Mouse (Mus musculus): ENCODE measurements around the gene Slc22a14. TPM values are rescaled to one million over a fixed set of nuclear protein-coding genes. Genes with fewer than 3 reads are reported as not detected.
A peak's percentile ranks its signal among the peaks of the same experiment; 100 is the strongest.
"Not testable (repeated sequence)": the region's sequence is repeated elsewhere in the genome, so short reads cannot be mapped to it uniquely, and the experiment has no call there.

Gene Slc22a14
- polyA plus RNA-seq, 1 experiment from 2014 or later: 0.08 TPM

- Histone ChIP-seq H3K27me3 (replicated peaks) (no peaks in the 10 kb centered on the region), H3K9ac (no peak overlapping the region), H3K9me3 (no peaks in the 10 kb centered on the region), H3K4me2 (no peak overlapping the region), H3K27ac (no peak overlapping the region), H3K4me1 (no peaks in the 10 kb centered on the region), H3K36me3 (peaks cover 3% of the 10 kb centered on the region), H3K4me3 (replicated peaks) (no peak overlapping the region)
- no peak for ATAC-seq (ENCODE audit: insufficient read depth, low FRiP score, low read depth)
- WGBS: 92% methylated on average over 5 of the region's 5 CpGs
Measured at GRCm38 (mm10) chr9:119278031-119278430, 87.3 kb downstream of the Slc22a14 start.

- no peak overlapping the region for H3K9ac ChIP-seq
- no peaks in the 10 kb centered on the region for H3K4me1 ChIP-seq
- H3K36me3 ChIP-seq: peaks cover 3% of the 10 kb centered on the region
- H3K9me3 ChIP-seq: no peaks in the 10 kb centered on the region
- no peak overlapping the region for H3K27ac ChIP-seq
- H3K4me3 ChIP-seq (replicated peaks): no peak overlapping the region
- WGBS: 87% methylated on average over 7 of the region's 7 CpGs
- no peak overlapping the region for H3K4me2 ChIP-seq
- no peaks in the 10 kb centered on the region for H3K27me3 ChIP-seq (replicated peaks)
- ATAC-seq (ENCODE audit: insufficient read depth, low FRiP score, low read depth): no peak
Measured at GRCm38 (mm10) chr9:119276321-119276720, 89.0 kb downstream of the Slc22a14 start.

- 90% methylated on average over 5 of the region's 5 CpGs for WGBS
- H3K27me3 ChIP-seq (replicated peaks); H3K9me3 ChIP-seq; H3K4me1 ChIP-seq; H3K9ac ChIP-seq; H3K27ac ChIP-seq; H3K4me2 ChIP-seq; H3K4me3 ChIP-seq (replicated peaks); H3K36me3 ChIP-seq; ATAC-seq (ENCODE audit: insufficient read depth, low FRiP score, low read depth): not testable (repeated sequence)
Measured at GRCm38 (mm10) chr9:119274814-119275213, 90.5 kb downstream of the Slc22a14 start.

- H3K9me3 ChIP-seq: no peaks in the 10 kb centered on the region
- ATAC-seq (ENCODE audit: insufficient read depth, low FRiP score, low read depth): peak; percentile 56
- WGBS: 73% methylated on average over 4 of the region's 4 CpGs
- H3K27ac ChIP-seq: no peak overlapping the region
- H3K9ac ChIP-seq: no peak overlapping the region
- no peaks in the 10 kb centered on the region for H3K4me1 ChIP-seq
- H3K4me2 ChIP-seq: no peak overlapping the region
- no peaks in the 10 kb centered on the region for H3K27me3 ChIP-seq (replicated peaks)
- H3K36me3 ChIP-seq: peaks cover 11% of the 10 kb centered on the region; the same call in 1 of the 2 replicates
- H3K4me3 ChIP-seq (replicated peaks): no peak overlapping the region
Measured at GRCm38 (mm10) chr9:119271496-119271895, 93.9 kb downstream of the Slc22a14 start.

GRCm38 (mm10) chr9:119268588-119269145, 96.7 kb downstream of the Slc22a14 start:
- 90% methylated on average over 11 of the region's 11 CpGs for WGBS

GRCm38 (mm10) chr9:119268120-119268519, 97.2 kb downstream of the Slc22a14 start:
- no peaks in the 10 kb centered on the region for H3K9me3 ChIP-seq
- no peak overlapping the region for H3K4me2 ChIP-seq
- H3K4me1 ChIP-seq: no peaks in the 10 kb centered on the region
- no peak for ATAC-seq (ENCODE audit: insufficient read depth, low FRiP score, low read depth)
- H3K36me3 ChIP-seq: peaks cover 14% of the 10 kb centered on the region
- H3K27me3 ChIP-seq (replicated peaks): no peaks in the 10 kb centered on the region
- no peak overlapping the region for H3K4me3 ChIP-seq (replicated peaks)
- no peak overlapping the region for H3K9ac ChIP-seq
- WGBS: 79% methylated on average over 6 of the region's 6 CpGs
- H3K27ac ChIP-seq: no peak overlapping the region

More at GRCm38 (mm10) chr9:119268588-119269145, 96.7 kb downstream of the Slc22a14 start:
- Histone ChIP-seq H3K9me3 (no peaks in the 10 kb centered on the region), H3K36me3 (peaks cover 14% of the 10 kb centered on the region), H3K4me1 (no peaks in the 10 kb centered on the region), H3K27ac (no peak overlapping the region), H3K4me3 (replicated peaks) (no peak overlapping the region), H3K9ac (no peak overlapping the region), H3K27me3 (replicated peaks) (no peaks in the 10 kb centered on the region), H3K4me2 (no peak overlapping the region)
- ATAC-seq (ENCODE audit: insufficient read depth, low FRiP score, low read depth): no peak

GRCm38 (mm10) chr9:119266121-119266395, 99.3 kb downstream of the Slc22a14 start:
- not testable (repeated sequence) for H3K9me3 ChIP-seq; H3K4me1 ChIP-seq; H3K27me3 ChIP-seq (replicated peaks); ATAC-seq (ENCODE audit: insufficient read depth, low FRiP score, low read depth); H3K9ac ChIP-seq; H3K27ac ChIP-seq; H3K4me2 ChIP-seq; H3K4me3 ChIP-seq (replicated peaks)
- 91% methylated on average over 5 of the region's 5 CpGs for WGBS
- peaks cover 14% of the 10 kb centered on the region; the same call in 1 of the 2 replicates for H3K36me3 ChIP-seq

GRCm38 (mm10) chr9:119265373-119266120, 99.8 kb downstream of the Slc22a14 start:
- not testable (repeated sequence) for H3K4me1 ChIP-seq; H3K27me3 ChIP-seq (replicated peaks); H3K27ac ChIP-seq; H3K4me2 ChIP-seq; H3K9ac ChIP-seq; ATAC-seq (ENCODE audit: insufficient read depth, low FRiP score, low read depth); H3K4me3 ChIP-seq (replicated peaks); H3K9me3 ChIP-seq
- H3K36me3 ChIP-seq: peaks cover 14% of the 10 kb centered on the region; the same call in 1 of the 2 replicates
- 55% methylated on average over 1 of the region's 1 CpGs for WGBS

- Histone ChIP-seq H3K4me2 (no peak overlapping the region), H3K27ac (no peak overlapping the region), H3K27me3 (replicated peaks) (no peaks in the 10 kb centered on the region), H3K36me3 (peaks cover 12% of the 10 kb centered on the region; the same call in 1 of the 2 replicates), H3K4me1 (no peaks in the 10 kb centered on the region), H3K9me3 (no peaks in the 10 kb centered on the region), H3K4me3 (replicated peaks) (no peak overlapping the region), H3K9ac (no peak overlapping the region)
- 86% methylated on average over 4 of the region's 4 CpGs for WGBS
- no peak for ATAC-seq (ENCODE audit: insufficient read depth, low FRiP score, low read depth)
Measured at GRCm38 (mm10) chr9:119263067-119263466, 102.3 kb downstream of the Slc22a14 start.

- ATAC-seq (ENCODE audit: insufficient read depth, low FRiP score, low read depth): no peak
- Histone ChIP-seq H3K4me1 (no peaks in the 10 kb centered on the region), H3K9ac (no peak overlapping the region), H3K9me3 (no peaks in the 10 kb centered on the region), H3K27me3 (replicated peaks) (no peaks in the 10 kb centered on the region), H3K27ac (no peak overlapping the region), H3K36me3 (peaks cover 7% of the 10 kb centered on the region; the same call in 1 of the 2 replicates), H3K4me3 (replicated peaks) (no peak overlapping the region), H3K4me2 (no peak overlapping the region)
- WGBS: 96% methylated on average over 2 of the region's 2 CpGs
Measured at GRCm38 (mm10) chr9:119260825-119261224, 104.5 kb downstream of the Slc22a14 start.

GRCm38 (mm10) chr9:119258785-119259184, 106.6 kb downstream of the Slc22a14 start:
- peaks cover 7% of the 10 kb centered on the region for H3K36me3 ChIP-seq
- no peak for ATAC-seq (ENCODE audit: insufficient read depth, low FRiP score, low read depth)
- H3K4me2 ChIP-seq: no peak overlapping the region

GRCm38 (mm10) chr9:119258128-119258527, 107.2 kb downstream of the Slc22a14 start:
- Histone ChIP-seq H3K36me3 (peaks cover 7% of the 10 kb centered on the region), H3K27me3 (replicated peaks) (no peaks in the 10 kb centered on the region), H3K4me1 (no peaks in the 10 kb centered on the region), H3K4me3 (replicated peaks) (no peak overlapping the region), H3K4me2 (no peak overlapping the region), H3K9ac (no peak overlapping the region), H3K27ac (no peak overlapping the region), H3K9me3 (no peaks in the 10 kb centered on the region)
- 75% methylated on average over 5 of the region's 5 CpGs for WGBS
- ATAC-seq (ENCODE audit: insufficient read depth, low FRiP score, low read depth): no peak

More at GRCm38 (mm10) chr9:119258785-119259184, 106.6 kb downstream of the Slc22a14 start:
- Histone ChIP-seq H3K27ac (no peak overlapping the region), H3K9ac (no peak overlapping the region), H3K9me3 (no peaks in the 10 kb centered on the region), H3K27me3 (replicated peaks) (no peaks in the 10 kb centered on the region), H3K4me1 (no peaks in the 10 kb centered on the region), H3K4me3 (replicated peaks) (no peak overlapping the region)
- WGBS: 90% methylated on average over 2 of the region's 2 CpGs

Data from stomach, embryonic 15.5 days (tissue).